Mouse (Mus musculus): ENCODE measurements around the gene Lnpk. TPM values are rescaled to one million over a fixed set of nuclear protein-coding genes. Genes with fewer than 3 reads are reported as not detected.
A peak's percentile ranks its signal among the peaks of the same experiment; 100 is the strongest.

The Lnpk gene
- polyA plus RNA-seq, 1 experiment from 2014 or later: 17.1 TPM

GRCm38 (mm10) chr2:74597169-74597568, 17.9 kb upstream of the Lnpk start:
- Histone ChIP-seq H3K27ac (ENCODE audit: low read length) (no peak overlapping the region), H3K4me1 (ENCODE audit: control insufficient read depth, insufficient read depth, low read length) (no peaks in the 10 kb centered on the region), H3K4me3 (ENCODE audit: low read length) (no peak overlapping the region), H3K9me3 (replicated peaks; ENCODE audit: control insufficient read depth, low read length) (no peaks in the 10 kb centered on the region), H3K36me3 (ENCODE audit: control insufficient read depth, insufficient read depth) (no peaks in the 10 kb centered on the region), H3K9ac (ENCODE audit: low read length) (no peak overlapping the region), H3K4me2 (ENCODE audit: low read depth, low read length) (no peak overlapping the region), H3K27me3 (ENCODE audit: control insufficient read depth, insufficient read depth, low read length) (no peaks in the 10 kb centered on the region)
- WGBS: 77% methylated on average over 3 of the region's 3 CpGs
- no peak for ATAC-seq (replicated peaks; ENCODE audit: extremely low read depth, insufficient read depth, low FRiP score)

GRCm38 (mm10) chr2:74596094-74596493, 16.9 kb upstream of the Lnpk start:
- H3K9me3 ChIP-seq (replicated peaks; ENCODE audit: control insufficient read depth, low read length): no peaks in the 10 kb centered on the region
- no peak overlapping the region for H3K4me3 ChIP-seq (ENCODE audit: low read length)
- H3K27ac ChIP-seq (ENCODE audit: low read length): no peak overlapping the region
- ATAC-seq (replicated peaks; ENCODE audit: extremely low read depth, insufficient read depth, low FRiP score): no peak
- H3K27me3 ChIP-seq (ENCODE audit: control insufficient read depth, insufficient read depth, low read length): no peaks in the 10 kb centered on the region
- no peaks in the 10 kb centered on the region for H3K36me3 ChIP-seq (ENCODE audit: control insufficient read depth, insufficient read depth)
- H3K9ac ChIP-seq (ENCODE audit: low read length): no peak overlapping the region
- H3K4me1 ChIP-seq (ENCODE audit: control insufficient read depth, insufficient read depth, low read length): no peaks in the 10 kb centered on the region
- no peak overlapping the region for H3K4me2 ChIP-seq (ENCODE audit: low read depth, low read length)

- H3K27ac ChIP-seq (ENCODE audit: low read length): peak overlapping the region; percentile 68
- H3K27me3 ChIP-seq (ENCODE audit: control insufficient read depth, insufficient read depth, low read length): no peaks in the 10 kb centered on the region
- under 1% methylated on average over 55 of the region's 55 CpGs for WGBS
- peak overlapping the region; percentile 96 for H3K4me2 ChIP-seq (ENCODE audit: low read depth, low read length)
- H3K9me3 ChIP-seq (replicated peaks; ENCODE audit: control insufficient read depth, low read length): no peaks in the 10 kb centered on the region
- ATAC-seq (replicated peaks; ENCODE audit: extremely low read depth, insufficient read depth, low FRiP score): peak; percentile 74
- H3K36me3 ChIP-seq (ENCODE audit: control insufficient read depth, insufficient read depth): no peaks in the 10 kb centered on the region
- peak overlapping the region; percentile 85 for H3K9ac ChIP-seq (ENCODE audit: low read length)
- peak overlapping the region; percentile 77 for H3K4me3 ChIP-seq (ENCODE audit: low read length)
- H3K4me1 ChIP-seq (ENCODE audit: control insufficient read depth, insufficient read depth, low read length): peaks cover 8% of the 10 kb centered on the region
Observed at GRCm38 (mm10) chr2:74578146-74578842, 941 bp downstream of the Lnpk start.

DNA sequence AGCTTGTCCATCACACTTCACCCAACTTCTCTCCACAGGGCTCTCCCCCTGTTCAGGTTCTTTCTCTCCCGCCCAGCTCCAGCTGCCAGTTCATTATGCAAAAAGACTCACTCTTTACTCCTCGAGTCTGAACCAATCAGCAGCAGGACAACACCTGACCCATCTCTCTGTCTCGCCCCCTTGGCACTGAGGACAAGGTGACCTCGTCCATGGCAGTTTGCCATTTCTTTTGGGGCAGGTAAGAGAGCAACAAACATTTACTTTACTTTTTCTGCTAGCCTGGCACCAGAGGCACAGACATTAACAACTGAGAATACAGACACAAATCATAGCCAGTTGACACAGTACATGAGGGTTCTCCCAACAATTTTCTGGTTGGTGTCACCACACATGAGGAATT, 8.8 kb downstream of the Lnpk start:
- Histone ChIP-seq H3K4me2 (ENCODE audit: low read depth, low read length) (no peak overlapping the region), H3K27ac (ENCODE audit: low read length) (no peak overlapping the region), H3K9me3 (replicated peaks; ENCODE audit: control insufficient read depth, low read length) (no peaks in the 10 kb centered on the region), H3K4me3 (ENCODE audit: low read length) (no peak overlapping the region), H3K9ac (ENCODE audit: low read length) (no peak overlapping the region), H3K36me3 (ENCODE audit: control insufficient read depth, insufficient read depth) (0 out of 2 replicates have a peak, but pooled peaks cover 2% of the 10 kb centered on the region), H3K27me3 (ENCODE audit: control insufficient read depth, insufficient read depth, low read length) (no peaks in the 10 kb centered on the region), H3K4me1 (ENCODE audit: control insufficient read depth, insufficient read depth, low read length) (no peaks in the 10 kb centered on the region)
- ATAC-seq (replicated peaks; ENCODE audit: extremely low read depth, insufficient read depth, low FRiP score): no peak
- 64% methylated on average over 4 of the region's 4 CpGs for whole genome bisulfite sequencing

GRCm38 (mm10) chr2:74559822-74560221, 19.4 kb downstream of the Lnpk start:
- WGBS: 34% methylated on average over 2 of the region's 2 CpGs
- no peaks in the 10 kb centered on the region for H3K27me3 ChIP-seq (ENCODE audit: control insufficient read depth, insufficient read depth, low read length)
- H3K4me1 ChIP-seq (ENCODE audit: control insufficient read depth, insufficient read depth, low read length): no peaks in the 10 kb centered on the region
- ATAC-seq (replicated peaks; ENCODE audit: extremely low read depth, insufficient read depth, low FRiP score): no peak
- no peak overlapping the region for H3K9ac ChIP-seq (ENCODE audit: low read length)
- no peak overlapping the region for H3K4me3 ChIP-seq (ENCODE audit: low read length)
- H3K36me3 ChIP-seq (ENCODE audit: control insufficient read depth, insufficient read depth): peaks cover 6% of the 10 kb centered on the region; the same call in 1 of the 2 replicates
- no peak overlapping the region for H3K4me2 ChIP-seq (ENCODE audit: low read depth, low read length)
- H3K27ac ChIP-seq (ENCODE audit: low read length): no peak overlapping the region
- H3K9me3 ChIP-seq (replicated peaks; ENCODE audit: control insufficient read depth, low read length): no peaks in the 10 kb centered on the region

DNA sequence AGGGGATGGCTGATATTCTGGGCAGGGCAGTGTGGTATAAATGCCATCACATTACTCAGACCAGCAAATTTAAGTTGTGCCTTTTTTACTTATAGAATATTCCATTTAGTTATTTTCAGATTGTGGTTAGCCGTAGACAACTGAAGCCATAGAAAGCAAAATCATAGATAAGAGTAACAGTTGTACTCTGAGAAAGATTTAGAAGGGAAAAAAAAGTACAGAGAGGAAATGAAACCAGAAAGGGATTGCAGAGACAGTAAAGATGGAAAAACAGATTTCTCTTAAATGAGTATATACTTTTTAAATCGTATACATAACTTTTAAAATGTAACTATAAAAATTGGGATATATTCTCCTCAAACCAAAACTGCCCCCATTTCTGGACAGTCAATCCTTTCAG, 20.1 kb downstream of the Lnpk start:
- H3K4me1 ChIP-seq (ENCODE audit: control insufficient read depth, insufficient read depth, low read length): no peaks in the 10 kb centered on the region
- no peak overlapping the region for H3K4me2 ChIP-seq (ENCODE audit: low read depth, low read length)
- peaks cover 8% of the 10 kb centered on the region; the same call in 1 of the 2 replicates for H3K36me3 ChIP-seq (ENCODE audit: control insufficient read depth, insufficient read depth)
- ATAC-seq (replicated peaks; ENCODE audit: extremely low read depth, insufficient read depth, low FRiP score): no peak
- H3K9me3 ChIP-seq (replicated peaks; ENCODE audit: control insufficient read depth, low read length): no peaks in the 10 kb centered on the region
- no peak overlapping the region for H3K9ac ChIP-seq (ENCODE audit: low read length)
- no peak overlapping the region for H3K27ac ChIP-seq (ENCODE audit: low read length)
- H3K27me3 ChIP-seq (ENCODE audit: control insufficient read depth, insufficient read depth, low read length): no peaks in the 10 kb centered on the region
- no peak overlapping the region for H3K4me3 ChIP-seq (ENCODE audit: low read length)
- 76% methylated on average over 2 of the region's 2 CpGs for WGBS

- ATAC-seq (replicated peaks; ENCODE audit: extremely low read depth, insufficient read depth, low FRiP score): no peak
- Histone ChIP-seq H3K36me3 (ENCODE audit: control insufficient read depth, insufficient read depth) (peaks cover 19% of the 10 kb centered on the region), H3K9me3 (replicated peaks; ENCODE audit: control insufficient read depth, low read length) (no peaks in the 10 kb centered on the region), H3K4me2 (ENCODE audit: low read depth, low read length) (no peak overlapping the region), H3K4me1 (ENCODE audit: control insufficient read depth, insufficient read depth, low read length) (no peaks in the 10 kb centered on the region), H3K27me3 (ENCODE audit: control insufficient read depth, insufficient read depth, low read length) (no peaks in the 10 kb centered on the region), H3K9ac (ENCODE audit: low read length) (no peak overlapping the region), H3K27ac (ENCODE audit: low read length) (no peak overlapping the region), H3K4me3 (ENCODE audit: low read length) (no peak overlapping the region)
- 54% methylated on average over 2 of the region's 2 CpGs for WGBS
Observed at GRCm38 (mm10) chr2:74557451-74557850, 21.8 kb downstream of the Lnpk start.

- H3K4me2 ChIP-seq (ENCODE audit: low read depth, low read length): no peak overlapping the region
- H3K4me1 ChIP-seq (ENCODE audit: control insufficient read depth, insufficient read depth, low read length): no peaks in the 10 kb centered on the region
- H3K27ac ChIP-seq (ENCODE audit: low read length): no peak overlapping the region
- H3K9ac ChIP-seq (ENCODE audit: low read length): no peak overlapping the region
- H3K27me3 ChIP-seq (ENCODE audit: control insufficient read depth, insufficient read depth, low read length): no peaks in the 10 kb centered on the region
- no peaks in the 10 kb centered on the region for H3K9me3 ChIP-seq (replicated peaks; ENCODE audit: control insufficient read depth, low read length)
- peaks cover 15% of the 10 kb centered on the region for H3K36me3 ChIP-seq (ENCODE audit: control insufficient read depth, insufficient read depth)
- no peak overlapping the region for H3K4me3 ChIP-seq (ENCODE audit: low read length)
- no peak for ATAC-seq (replicated peaks; ENCODE audit: extremely low read depth, insufficient read depth, low FRiP score)
Observed at GRCm38 (mm10) chr2:74551929-74552328, 27.3 kb downstream of the Lnpk start.

- Histone ChIP-seq H3K4me1 (ENCODE audit: control insufficient read depth, insufficient read depth, low read length) (no peaks in the 10 kb centered on the region), H3K4me2 (ENCODE audit: low read depth, low read length) (no peak overlapping the region), H3K9me3 (replicated peaks; ENCODE audit: control insufficient read depth, low read length) (no peaks in the 10 kb centered on the region), H3K36me3 (ENCODE audit: control insufficient read depth, insufficient read depth) (peaks cover 9% of the 10 kb centered on the region), H3K27ac (ENCODE audit: low read length) (no peak overlapping the region), H3K4me3 (ENCODE audit: low read length) (no peak overlapping the region), H3K9ac (ENCODE audit: low read length) (no peak overlapping the region), H3K27me3 (ENCODE audit: control insufficient read depth, insufficient read depth, low read length) (no peaks in the 10 kb centered on the region)
- no peak for ATAC-seq (replicated peaks; ENCODE audit: extremely low read depth, insufficient read depth, low FRiP score)
- WGBS: 84% methylated on average over 2 of the region's 2 CpGs
Observed at GRCm38 (mm10) chr2:74548306-74548705, 30.9 kb downstream of the Lnpk start.

Data from heart, embryonic 16.5 days (tissue).